Mouse (Mus musculus) retina, embryonic 14.5 days (tissue): ENCODE measurements around the gene E030018B13Rik.

Source experiments
- DNase-seq: peaks from one replicate; pipeline ENCODE4 v3.0.0-alpha.2; 2015; ENCODE audit warnings: low spot score

The E030018B13Rik gene

DNA sequence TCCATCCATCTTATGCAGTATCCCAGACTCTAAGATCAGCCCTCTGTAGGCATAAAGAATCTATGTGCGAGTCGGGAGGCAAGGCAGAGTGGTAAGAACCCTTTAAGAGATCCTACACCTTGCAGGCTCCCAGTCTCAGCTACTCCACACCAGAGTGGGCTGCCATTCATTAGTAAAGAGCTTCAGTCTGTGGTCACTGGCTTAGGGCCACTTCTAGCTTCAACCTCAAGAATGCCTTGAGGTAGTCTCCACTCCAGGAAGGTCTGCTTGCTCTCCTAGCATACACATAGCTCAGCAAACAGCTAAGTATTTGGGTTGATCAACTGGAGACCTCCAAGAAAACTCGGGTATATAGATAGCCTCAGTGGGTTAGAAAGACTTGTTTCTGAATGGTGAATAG lies 19.0 kb upstream of the E030018B13Rik start:
- no peak for DNase-seq

DNA sequence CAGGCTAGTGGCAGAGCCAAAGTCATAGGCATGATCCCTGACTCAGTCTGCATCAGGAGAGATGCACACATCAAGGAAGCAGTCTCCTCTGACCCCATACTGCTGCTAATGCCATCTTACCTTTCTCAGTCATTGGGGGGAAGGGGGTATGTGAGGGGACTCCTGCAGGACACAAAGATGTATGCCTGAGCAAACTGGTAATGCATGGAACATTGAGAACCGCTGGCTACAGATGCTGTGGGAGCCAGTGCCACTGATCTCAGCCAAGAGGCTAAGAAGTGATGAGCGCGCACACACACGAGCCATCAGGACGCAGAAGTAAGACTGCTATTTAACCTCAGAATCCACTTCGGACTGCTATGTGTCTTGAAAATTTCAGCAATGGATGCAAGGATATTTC lies 18.5 kb upstream of the E030018B13Rik start:
- no peak for DNase-seq

DNA sequence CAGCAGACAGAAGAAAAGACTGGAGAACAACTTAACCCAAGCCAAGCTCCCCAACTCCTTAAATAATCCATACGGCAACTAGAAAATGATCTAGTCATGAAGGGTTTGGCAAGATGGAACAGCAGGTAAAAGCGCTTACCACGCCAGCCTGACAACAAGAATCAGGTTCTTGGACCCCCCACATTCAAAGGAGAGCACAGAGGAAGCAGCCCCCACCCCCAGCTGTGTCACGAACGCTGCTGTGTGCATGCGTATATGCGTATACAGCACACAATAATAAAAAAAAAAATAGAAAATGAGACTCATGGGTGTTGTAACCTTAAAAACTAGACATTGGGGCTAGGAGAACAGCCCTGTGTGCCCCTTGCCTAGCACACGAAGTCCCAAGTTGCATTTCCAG lies 16.7 kb upstream of the E030018B13Rik start:
- DNase-seq, result no peak

DNA sequence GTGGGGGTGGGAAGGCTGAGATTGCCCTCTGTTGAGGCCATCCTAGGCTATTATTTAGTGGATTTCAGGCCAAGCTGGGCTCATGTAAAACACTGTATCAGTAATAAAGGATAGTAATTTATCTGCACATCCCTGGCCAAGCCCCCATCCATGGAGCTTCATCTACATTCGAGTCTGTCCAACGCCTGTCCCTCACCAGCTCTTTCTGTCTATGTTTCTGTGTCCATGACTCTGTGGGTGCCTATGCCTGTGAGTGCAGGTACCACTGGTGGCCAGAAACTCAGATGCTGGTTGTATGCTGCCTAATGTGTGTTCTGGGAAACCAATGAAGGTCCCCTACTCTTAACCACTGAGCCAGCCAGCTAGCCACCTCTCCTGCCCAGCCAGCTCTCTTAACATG lies 16.2 kb upstream of the E030018B13Rik start:
- no peak for DNase-seq

DNA sequence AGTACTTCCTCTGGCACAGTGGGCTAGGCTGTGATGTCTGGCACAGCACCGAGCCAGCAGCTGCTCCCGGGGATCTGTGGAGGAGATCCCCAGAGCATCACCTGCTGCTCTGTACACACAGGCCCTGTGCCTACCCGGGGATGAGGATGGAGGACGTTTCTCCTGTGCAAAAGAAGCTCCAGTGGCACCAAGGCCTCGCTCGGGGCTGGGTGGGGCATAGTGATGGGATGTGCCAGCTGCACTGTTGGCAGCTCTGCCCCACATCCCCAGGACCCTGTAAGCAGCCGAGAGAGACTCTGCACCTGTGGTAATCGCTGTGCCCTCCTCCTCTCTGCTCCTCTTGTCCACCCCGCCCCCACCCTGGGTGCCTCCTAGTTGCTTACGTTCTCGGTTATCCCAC lies 15.3 kb upstream of the E030018B13Rik start:
- DNase-seq, result no peak

GRCm38 (mm10) chr7:63901942-63902341 lies 14.7 kb upstream of the E030018B13Rik start:
- no peak for DNase-seq

- DNase-seq, result no peak
Observed at GRCm38 (mm10) chr7:63902604-63903210, 13.9 kb upstream of the E030018B13Rik start.

GRCm38 (mm10) chr7:63903635-63904380 lies 12.8 kb upstream of the E030018B13Rik start:
- no peak for DNase-seq

DNA sequence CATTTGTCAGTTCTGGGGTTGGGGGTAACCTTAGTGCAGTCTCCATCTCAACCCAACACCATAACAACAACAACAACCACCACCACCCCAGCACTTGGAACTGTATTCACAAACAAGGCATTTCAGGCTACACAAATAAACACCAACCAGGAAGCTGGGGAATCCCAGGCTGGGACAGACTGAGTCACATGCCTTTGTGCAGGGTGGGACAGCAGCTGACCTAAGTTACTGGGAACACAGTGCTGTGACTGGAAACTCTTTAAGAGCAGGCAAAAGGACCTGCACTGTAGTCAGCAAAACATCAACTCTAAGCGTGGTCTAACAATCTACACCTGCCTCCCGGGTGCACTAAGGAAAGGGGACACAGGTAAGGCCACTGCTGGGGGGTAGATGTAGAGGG lies 11.5 kb upstream of the E030018B13Rik start:
- DNase-seq, result no peak

- DNase-seq, result no peak
Observed at GRCm38 (mm10) chr7:63905642-63906041, 11.0 kb upstream of the E030018B13Rik start.

- DNase-seq, result no peak
Observed at GRCm38 (mm10) chr7:63907778-63908495, 8.7 kb upstream of the E030018B13Rik start.

DNA sequence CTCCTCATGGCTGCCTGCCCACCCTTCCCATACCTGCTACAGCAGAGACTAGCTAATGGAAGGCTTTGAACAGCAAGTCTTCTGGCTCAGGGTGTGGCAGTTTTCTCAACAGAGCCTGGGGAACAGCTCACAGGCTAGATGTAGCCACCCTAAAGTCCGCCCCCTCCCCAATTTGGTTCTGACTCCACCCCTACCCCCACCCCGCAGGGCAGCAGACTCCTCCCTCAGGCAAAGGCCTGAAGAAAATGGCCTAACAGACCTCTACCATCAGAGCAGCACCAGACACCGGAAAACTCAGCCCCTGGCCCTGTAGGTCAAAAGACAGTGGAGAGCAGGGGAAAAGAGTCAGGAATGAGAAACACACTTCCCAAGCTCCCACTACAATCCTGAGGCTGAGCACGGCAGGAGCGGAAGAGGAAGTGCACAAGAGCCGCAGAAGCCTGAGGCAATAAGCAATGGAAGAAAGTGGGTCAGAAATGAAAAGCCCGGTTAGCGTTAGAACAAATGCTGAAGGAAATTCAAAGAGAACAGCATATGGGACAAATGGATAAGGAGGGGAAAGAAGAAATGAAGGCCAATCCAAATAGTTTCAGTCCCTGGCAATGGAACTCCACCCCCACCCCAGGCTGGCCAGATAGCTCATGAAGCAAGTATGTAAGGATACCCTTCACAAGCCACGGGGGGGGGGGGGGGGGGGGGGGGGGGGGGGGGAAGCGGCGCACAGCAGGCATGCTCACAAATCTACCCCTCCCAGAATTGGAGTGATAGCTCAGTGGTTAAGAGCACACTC lies 8.0 kb upstream of the E030018B13Rik start:
- peak; percentile 24 for DNase-seq

GRCm38 (mm10) chr7:63910225-63910624 lies 6.4 kb upstream of the E030018B13Rik start:
- DNase-seq, result no peak

GRCm38 (mm10) chr7:63910912-63911311 lies 5.7 kb upstream of the E030018B13Rik start:
- no peak for DNase-seq

DNA sequence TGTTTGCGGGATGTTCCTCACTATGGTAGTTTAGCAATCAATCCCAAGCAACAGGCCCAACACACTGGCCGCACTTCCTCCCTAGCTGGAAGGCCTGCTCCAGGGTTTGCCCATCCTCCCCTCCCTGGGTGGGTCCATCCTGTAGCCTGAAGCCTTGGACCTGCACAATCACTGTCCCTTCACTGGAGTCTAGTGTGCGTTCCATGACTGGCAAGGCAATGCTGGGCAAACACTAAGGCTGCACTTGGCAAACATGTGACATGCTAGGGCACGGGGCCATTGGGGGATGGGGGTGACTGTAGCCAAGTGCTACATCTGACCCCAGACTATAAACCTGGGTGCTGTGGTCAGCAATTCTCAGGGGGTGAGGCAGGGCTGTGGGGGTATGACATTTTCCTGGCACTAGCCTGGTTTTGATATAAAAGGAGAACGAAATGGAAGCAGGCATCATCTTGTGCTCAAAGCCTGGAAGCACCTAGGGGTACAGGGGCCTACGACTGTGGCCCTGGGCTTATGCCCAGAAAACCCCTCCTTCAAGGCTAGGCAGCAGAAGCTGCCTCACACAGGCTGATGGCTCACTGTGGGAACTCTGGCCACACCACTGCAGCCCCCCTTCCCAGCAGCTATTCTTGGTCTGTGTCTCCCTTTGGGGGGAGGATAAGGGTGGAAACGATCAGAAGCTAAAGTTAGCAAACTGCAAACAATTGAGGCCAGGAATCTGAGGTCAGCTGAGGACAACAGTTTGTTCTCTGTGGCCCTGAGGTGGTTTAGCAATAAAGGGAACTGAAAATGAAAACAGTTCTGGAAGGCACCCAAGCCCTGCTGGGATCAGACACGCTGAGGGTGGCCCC lies 5.0 kb upstream of the E030018B13Rik start:
- DNase-seq, result no peak

DNA sequence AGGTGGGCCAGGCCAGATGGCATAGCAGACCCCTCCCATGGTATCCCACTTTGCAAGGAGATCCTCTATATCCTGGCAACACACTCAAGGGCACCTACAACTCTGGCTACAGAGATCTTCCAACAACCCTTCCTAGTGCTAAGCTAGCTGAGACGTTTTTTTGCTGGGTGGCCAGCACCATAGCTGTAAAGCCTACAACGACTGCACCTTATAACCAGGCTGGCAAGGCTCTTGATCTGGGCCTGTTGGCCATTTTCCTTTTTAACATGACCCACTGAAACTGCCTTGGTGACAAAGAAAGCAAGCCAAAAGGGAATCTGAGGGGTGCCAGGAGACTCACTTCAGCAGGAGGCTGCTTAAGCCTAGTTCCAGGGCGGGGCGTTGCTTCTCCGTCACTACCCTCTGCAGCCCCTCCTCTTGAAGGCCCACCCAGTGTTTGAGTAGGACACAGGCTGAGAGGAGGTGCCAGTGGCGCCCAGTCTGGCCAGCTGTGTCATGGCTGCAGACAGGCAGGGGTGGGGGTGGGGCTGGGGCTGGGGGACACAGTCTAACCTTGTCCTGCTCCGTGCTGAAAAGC lies 4.3 kb upstream of the E030018B13Rik start:
- peak; percentile 30 for DNase-seq

DNA sequence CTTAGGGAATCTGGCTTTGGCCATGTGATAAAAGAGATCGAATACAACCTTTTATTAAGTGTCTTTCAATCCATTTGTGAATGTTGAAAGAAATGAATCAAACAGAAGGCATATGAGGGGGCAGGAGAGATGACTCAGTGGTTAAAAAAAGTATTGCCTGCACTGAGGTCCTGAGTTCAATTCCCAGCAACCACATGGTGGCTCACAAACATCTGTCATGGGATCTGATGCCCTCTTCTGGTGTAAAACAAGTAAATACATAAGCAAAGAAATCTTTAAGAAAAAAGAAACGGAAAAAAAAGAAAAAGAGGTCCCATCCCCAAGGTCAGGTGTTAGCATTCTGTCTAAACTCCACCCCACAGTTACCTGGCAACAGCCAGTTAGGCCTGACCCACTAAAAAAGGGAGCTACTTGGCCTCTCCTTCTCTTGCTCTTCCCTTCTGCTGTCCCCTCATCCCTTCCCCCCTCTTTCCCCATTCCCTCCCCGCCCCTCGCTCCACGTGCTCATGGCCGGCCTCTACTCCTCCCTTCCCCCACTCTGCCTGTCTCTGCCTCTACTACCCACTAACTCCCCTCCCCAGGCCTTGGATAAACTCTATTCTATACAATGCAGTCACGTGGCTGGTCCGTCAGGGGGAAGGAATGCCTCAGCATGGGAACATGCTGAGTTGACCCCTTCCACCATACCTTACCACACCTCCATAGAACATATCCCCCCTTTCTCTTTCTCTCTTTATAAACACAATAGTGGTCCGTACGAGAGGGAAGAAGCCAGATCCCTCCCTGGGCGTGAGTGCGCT lies 3.5 kb upstream of the E030018B13Rik start:
- DNase-seq, result no peak

- no peak for DNase-seq
Observed at GRCm38 (mm10) chr7:63913724-63914692, 2.6 kb upstream of the E030018B13Rik start.

- no peak for DNase-seq
Observed at GRCm38 (mm10) chr7:63914891-63915290, 1.8 kb upstream of the E030018B13Rik start.
